Mouse (Mus musculus) liver, adult 2 months (tissue): ENCODE data around the gene Sowahb.

ENCODE experiments used
- CTCF ChIP-seq: fragments of 200-500 bp; IDR thresholded peaks from 2 replicates; pipeline ENCODE4 v1.5.1; 2011; ENCODE audit warnings: low read depth, low read length, control low read depth
- POLR2A ChIP-seq: fragments of 200-500 bp; IDR thresholded peaks from 2 replicates; pipeline ENCODE4 v1.6.1; 2011; ENCODE audit warnings: low read length, control low read depth; ENCODE audit not compliant: insufficient read depth; ENCODE audit errors: extremely low read depth

DNA sequence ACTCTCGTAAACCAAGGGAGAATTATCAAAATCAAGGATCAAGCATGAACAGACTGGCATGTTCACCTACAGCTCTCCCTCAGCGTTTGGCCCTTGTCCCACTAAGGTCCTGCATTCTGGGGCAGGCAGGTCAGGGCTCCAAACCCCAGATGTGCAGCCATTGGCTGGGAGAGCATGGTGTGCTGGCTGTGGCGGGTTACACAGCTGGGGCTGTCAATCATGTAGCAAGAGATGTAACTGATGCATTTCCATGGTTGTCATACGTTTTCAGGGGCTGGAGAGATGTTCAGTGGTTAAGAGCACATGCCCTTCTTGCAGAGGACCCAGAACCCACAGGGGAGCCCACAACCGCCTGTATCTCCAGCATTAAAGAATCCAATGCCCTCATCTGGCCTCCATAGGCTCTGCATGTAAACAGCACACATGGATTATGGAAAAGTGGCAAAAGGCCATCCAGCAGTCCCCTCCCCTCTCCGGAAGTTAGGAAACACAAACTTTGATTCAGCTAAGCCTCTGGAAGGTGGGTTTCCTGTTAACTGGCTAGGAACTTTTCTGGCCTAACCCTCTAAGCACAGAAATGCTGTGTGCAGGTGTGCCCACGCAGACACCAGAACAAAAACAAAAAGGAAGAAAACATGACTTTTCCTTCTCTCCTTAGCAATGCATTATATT, 22.6 kb downstream of the Sowahb start:
- TF ChIP-seq POLR2A (no peak), CTCF (no peak)
